Mouse (Mus musculus) heart, adult 2 months (tissue): ENCODE results near the gene Rsbn1l.

Experiments
- CTCF ChIP-seq: fragments of 200-600 bp; IDR thresholded peaks from 2 replicates; pipeline ENCODE4 v1.8.1; 2022; ENCODE audit warnings: antibody characterized with exemption, mild to moderate bottlenecking, moderate library complexity
- EP300 ChIP-seq: fragments of 200-500 bp; IDR thresholded peaks from 2 replicates; pipeline ENCODE4 v1.6.1; 2011; ENCODE audit warnings: low read depth, low read length, control low read depth; ENCODE audit not compliant: insufficient read depth
- POLR2A ChIP-seq: fragments of 200-500 bp; IDR thresholded peaks from 2 replicates; pipeline ENCODE4 v1.6.1; 2011; ENCODE audit warnings: mild to moderate bottlenecking, low read depth, low read length, control low read depth; ENCODE audit not compliant: insufficient read depth

DNA sequence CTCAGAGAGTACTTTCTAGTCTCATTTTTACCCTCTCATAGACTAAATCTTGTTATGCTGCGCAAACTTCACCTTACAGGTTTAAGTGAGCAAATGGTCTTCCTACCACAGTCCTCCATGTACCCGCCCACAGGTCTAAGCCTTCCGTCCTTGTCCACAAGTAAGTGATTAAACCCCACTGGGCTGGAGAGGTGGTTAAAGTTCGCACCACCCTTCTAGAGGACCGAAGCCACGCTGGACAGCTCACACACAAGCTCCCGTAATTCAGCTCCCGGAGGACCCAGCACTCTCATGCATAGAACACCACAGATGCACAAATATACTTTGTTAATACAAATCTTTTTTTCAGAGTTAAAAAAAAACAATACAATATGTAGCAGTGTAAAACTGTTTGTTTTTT, 30.1 kb upstream of the Rsbn1l start:
- TF ChIP-seq CTCF (no peak), EP300 (no peak), POLR2A (no peak)
